Mouse (Mus musculus) CD8-positive naive resting alpha-beta T cell, adult 2 months (primary cell): ENCODE data around the gene Mif4gd.

ENCODE experiments used
- DNase-seq, 2 experiments: peaks; one replicate each; pipeline ENCODE4 v3.0.0; 2022; ENCODE audit warnings: low read depth in 2 of 2, low spot score in 2 of 2

Mif4gd gene

GRCm38 (mm10) chr11:115632862-115633261 is 20.1 kb upstream of the Mif4gd start:
- DNase-seq = no peak

- DNase-seq = no peak
Measured at GRCm38 (mm10) chr11:115632247-115632646, 19.5 kb upstream of the Mif4gd start.

- DNase-seq = no peak
Measured at GRCm38 (mm10) chr11:115631505-115631890, 18.7 kb upstream of the Mif4gd start.

- no peak for DNase-seq
Measured at GRCm38 (mm10) chr11:115630532-115631504, 18.0 kb upstream of the Mif4gd start.

- DNase-seq = no peak
Measured at GRCm38 (mm10) chr11:115629734-115630531, 17.2 kb upstream of the Mif4gd start.

- no peak for DNase-seq
Measured at GRCm38 (mm10) chr11:115628465-115629101, 15.8 kb upstream of the Mif4gd start.

GRCm38 (mm10) chr11:115627705-115628464 is 15.1 kb upstream of the Mif4gd start, which contains the start of gene Slc25a19:
Gene Slc25a19 (minus strand): TSS chr11:115628295.
- DNase-seq = peak; percentile 92 to 95

GRCm38 (mm10) chr11:115626824-115627616 is 14.3 kb upstream of the Mif4gd start:
- DNase-seq = no peak

- DNase-seq = no peak
Measured at GRCm38 (mm10) chr11:115625877-115626276, 13.1 kb upstream of the Mif4gd start.

GRCm38 (mm10) chr11:115623487-115624070 is 10.8 kb upstream of the Mif4gd start:
- DNase-seq = no peak

- no peak for DNase-seq
Measured at GRCm38 (mm10) chr11:115619949-115620348, 7.2 kb upstream of the Mif4gd start.

- no peak for DNase-seq
Measured at GRCm38 (mm10) chr11:115618732-115619516, 6.2 kb upstream of the Mif4gd start.

GRCm38 (mm10) chr11:115618001-115618400 is 5.2 kb upstream of the Mif4gd start:
- no peak for DNase-seq

GRCm38 (mm10) chr11:115616893-115617292 is 4.1 kb upstream of the Mif4gd start:
- DNase-seq = no peak

GRCm38 (mm10) chr11:115616371-115616770 is 3.6 kb upstream of the Mif4gd start:
- DNase-seq = no peak

GRCm38 (mm10) chr11:115615875-115616274 is 3.1 kb upstream of the Mif4gd start:
- no peak for DNase-seq

GRCm38 (mm10) chr11:115615108-115615825 is 2.5 kb upstream of the Mif4gd start:
- DNase-seq = no peak
